Comparison of ENCODE assay signal across 8 mouse cellular contexts in genomic region chr7:101906696-101907095, GRCm38 (mm10). TPM values are rescaled to one million over a fixed set of nuclear protein-coding genes. Genes with fewer than 3 reads are reported as not detected.
DNase-seq lines count a peak whose midpoint lies in the region; ATAC-seq and TF ChIP-seq lines count a peak whose summit lies in the region.

No protein-coding gene starts in this region.

- no peak for TF ChIP-seq CTCF in thymus, adult 2 months (IDR thresholded peaks at IDR 0.05; ENCODE audit: borderline replicate concordance, control insufficient read depth, extremely low read depth, insufficient read depth, low read length, poor library complexity)

- ATAC-seq in limb, embryonic 13.5 days (ENCODE audit: low FRiP score, low read depth) = no peak
- no peak for ATAC-seq in neural tube, embryonic 14.5 days (ENCODE audit: low read depth)

- no peaks in the 10 kb centered on the region for H3K9me3 ChIP-seq in limb, embryonic 13.5 days
- no peaks in the 10 kb centered on the region for H3K9me3 ChIP-seq in neural tube, embryonic 14.5 days (ENCODE audit: control insufficient read depth, low read length)

- DNase-seq in adrenal gland, postnatal 10 days = peak; percentile 34
- DNase-seq in adrenal gland, adult 2 months = no peak
- no peak for DNase-seq in thymus, adult 2 months
- DNase-seq in thymus, postnatal 36 days = no peak
- no peak for DNase-seq in layer of hippocampus, adult 18-20 months (ENCODE audit: low spot score in 2 of 2)
- no peak for DNase-seq in embryo, embryonic 11 days

- H3K9ac ChIP-seq in limb, embryonic 13.5 days = peak overlapping the region; percentile 88
- H3K9ac ChIP-seq in neural tube, embryonic 14.5 days (replicated peaks; ENCODE audit: low read depth, low read length) = peak overlapping the region; percentile 87; the same call in 1 of the 2 replicates

- H3K4me1 ChIP-seq in thymus, adult 2 months (replicated peaks; ENCODE audit: control insufficient read depth, insufficient read depth, low read length) = peaks cover 6% of the 10 kb centered on the region
- peaks cover 16% of the 10 kb centered on the region for H3K4me1 ChIP-seq in limb, embryonic 13.5 days
- peaks cover 10% of the 10 kb centered on the region; the same call in 1 of the 2 replicates for H3K4me1 ChIP-seq in neural tube, embryonic 14.5 days (ENCODE audit: control insufficient read depth, insufficient read depth, low read length)

- WGBS in thymus, adult 2 months = 3% methylated on average over 8 of the region's 8 CpGs
- WGBS in limb, embryonic 13.5 days = 66% methylated on average over 8 of the region's 8 CpGs
- 79% methylated on average over 8 of the region's 8 CpGs for WGBS in neural tube, embryonic 14.5 days

- TF ChIP-seq POLR2A in thymus, adult 2 months (IDR thresholded peaks at IDR 0.05; ENCODE audit: control insufficient read depth, extremely low read depth, insufficient read depth, low read length, poor library complexity) = no peak

- H3K27me3 ChIP-seq in thymus, adult 2 months (ENCODE audit: control insufficient read depth, insufficient read depth, low read length) = no peaks in the 10 kb centered on the region
- no peaks in the 10 kb centered on the region for H3K27me3 ChIP-seq in limb, embryonic 13.5 days
- H3K27me3 ChIP-seq in neural tube, embryonic 14.5 days (ENCODE audit: control insufficient read depth, insufficient read depth, low read length) = no peaks in the 10 kb centered on the region

- H3K36me3 ChIP-seq in thymus, adult 2 months (ENCODE audit: control insufficient read depth, insufficient read depth, low read length) = peaks cover 6% of the 10 kb centered on the region; the same call in 1 of the 2 replicates
- peaks cover 34% of the 10 kb centered on the region for H3K36me3 ChIP-seq in limb, embryonic 13.5 days
- H3K36me3 ChIP-seq in neural tube, embryonic 14.5 days (ENCODE audit: control insufficient read depth, insufficient read depth, low read length) = peaks cover 12% of the 10 kb centered on the region

- H3K4me3 ChIP-seq in thymus, adult 2 months (ENCODE audit: control insufficient read depth, insufficient read depth, low read length) = 0 out of 2 replicates have a peak overlapping the region, but pooled peaks have one; percentile 7
- H3K4me3 ChIP-seq in limb, embryonic 13.5 days = peak overlapping the region; percentile 81
- H3K4me3 ChIP-seq in neural tube, embryonic 14.5 days (ENCODE audit: low read depth, low read length) = peak overlapping the region; percentile 81

- no peak overlapping the region for H3K27ac ChIP-seq in thymus, adult 2 months (ENCODE audit: control insufficient read depth, insufficient read depth, low read length)
- H3K27ac ChIP-seq in limb, embryonic 13.5 days = no peak overlapping the region
- no peak overlapping the region for H3K27ac ChIP-seq in neural tube, embryonic 14.5 days (ENCODE audit: low read depth, low read length)

- H3K4me2 ChIP-seq in limb, embryonic 13.5 days (replicated peaks) = peak overlapping the region; percentile 82
- H3K4me2 ChIP-seq in neural tube, embryonic 14.5 days (ENCODE audit: low read depth, low read length) = peak overlapping the region; percentile 82

RNA-seq across cellular contexts. Expression of gene Tomt, which starts 0.5 kb away (rescaled TPM):
- total RNA-seq in adrenal gland, postnatal 10 days (2021) = under 1 TPM in 1 of 2 experiments, not detected in 1; 0.12 TPM
- not detected for total RNA-seq in adrenal gland, adult 2 months (2021)
- not detected in 2 replicates for polyA plus RNA-seq in adrenal gland, adult 2 months (2012; rRNA removed)
- 0.08 and 0.20 TPM in 2 replicates for polyA plus RNA-seq in thymus, adult 2 months (2012; rRNA removed)
- 0.29 and 0.68 TPM in 2 replicates for polyA plus RNA-seq in limb, embryonic 13.5 days (2015; fragmentation: Nextera tagmentation; extraction: Ambion mirVana)
- 0.25 and 0.31 TPM in 2 replicates for polyA plus RNA-seq in neural tube, embryonic 14.5 days (2014; fragmentation: Nextera tagmentation; extraction: Ambion mirVana)
- total RNA-seq in layer of hippocampus, adult 18-20 months (2021) = not detected

RNA-seq across cellular contexts. Expression of gene Lamtor1, which starts 1.0 kb away (rescaled TPM):
- 100 to 1,000 TPM; 116 to 126 TPM for total RNA-seq in adrenal gland, postnatal 10 days (2021)
- total RNA-seq in adrenal gland, adult 2 months (2021) = 100 to 1,000 TPM; 106 to 131 TPM
- 298 TPM in 2 replicates for polyA plus RNA-seq in adrenal gland, adult 2 months (2012; rRNA removed)
- polyA plus RNA-seq in thymus, adult 2 months (2012; rRNA removed) = 235 and 239 TPM in 2 replicates
- 160 and 162 TPM in 2 replicates for polyA plus RNA-seq in limb, embryonic 13.5 days (2015; fragmentation: Nextera tagmentation; extraction: Ambion mirVana)
- 134 and 147 TPM in 2 replicates for polyA plus RNA-seq in neural tube, embryonic 14.5 days (2014; fragmentation: Nextera tagmentation; extraction: Ambion mirVana)
- 10 to 100 TPM; 90.2 to 96.3 TPM for total RNA-seq in layer of hippocampus, adult 18-20 months (2021)

RNA-seq across cellular contexts. Expression of gene Lrrc51, which starts 27.0 kb away (rescaled TPM):
- total RNA-seq in adrenal gland, postnatal 10 days (2021) = 1 to 10 TPM; 8.4 TPM
- total RNA-seq in adrenal gland, adult 2 months (2021) = 10 to 100 TPM; 11.7 to 17.3 TPM
- polyA plus RNA-seq in adrenal gland, adult 2 months (2012; rRNA removed) = 9.4 and 10.3 TPM in 2 replicates
- polyA plus RNA-seq in thymus, adult 2 months (2012; rRNA removed) = 4.0 and 6.2 TPM in 2 replicates
- polyA plus RNA-seq in limb, embryonic 13.5 days (2015; fragmentation: Nextera tagmentation; extraction: Ambion mirVana) = 8.2 and 13.4 TPM in 2 replicates
- polyA plus RNA-seq in neural tube, embryonic 14.5 days (2014; fragmentation: Nextera tagmentation; extraction: Ambion mirVana) = 7.2 and 8.3 TPM in 2 replicates
- 1 to 10 TPM; 4.9 to 7.9 TPM for total RNA-seq in layer of hippocampus, adult 18-20 months (2021)

RNA-seq across cellular contexts. Expression of gene Numa1, which starts 27.2 kb away (rescaled TPM):
- total RNA-seq in adrenal gland, postnatal 10 days (2021) = 100 to 1,000 TPM; 117 to 151 TPM
- 100 to 1,000 TPM; 167 to 176 TPM for total RNA-seq in adrenal gland, adult 2 months (2021)
- polyA plus RNA-seq in adrenal gland, adult 2 months (2012; rRNA removed) = 89.3 and 96.6 TPM in 2 replicates
- polyA plus RNA-seq in thymus, adult 2 months (2012; rRNA removed) = 166 and 186 TPM in 2 replicates
- polyA plus RNA-seq in limb, embryonic 13.5 days (2015; fragmentation: Nextera tagmentation; extraction: Ambion mirVana) = 85.7 and 96.2 TPM in 2 replicates
- polyA plus RNA-seq in neural tube, embryonic 14.5 days (2014; fragmentation: Nextera tagmentation; extraction: Ambion mirVana) = 52.4 and 54.0 TPM in 2 replicates
- 100 to 1,000 TPM; 108 to 119 TPM for total RNA-seq in layer of hippocampus, adult 18-20 months (2021)

RNA-seq across cellular contexts. Expression of gene Folr1, which starts 36.1 kb away (rescaled TPM):
- 1 to 10 TPM; 1.7 to 2.3 TPM for total RNA-seq in adrenal gland, postnatal 10 days (2021)
- total RNA-seq in adrenal gland, adult 2 months (2021) = 10 to 100 TPM in 1 of 2 experiments, under 1 TPM in 1; 0.86 to 22.0 TPM
- 1.3 and 2.6 TPM in 2 replicates for polyA plus RNA-seq in adrenal gland, adult 2 months (2012; rRNA removed)
- polyA plus RNA-seq in thymus, adult 2 months (2012; rRNA removed) = 0.70 and 0.86 TPM in 2 replicates
- 0.52 and 0.64 TPM in 2 replicates for polyA plus RNA-seq in limb, embryonic 13.5 days (2015; fragmentation: Nextera tagmentation; extraction: Ambion mirVana)
- 1.1 and 1.4 TPM in 2 replicates for polyA plus RNA-seq in neural tube, embryonic 14.5 days (2014; fragmentation: Nextera tagmentation; extraction: Ambion mirVana)
- total RNA-seq in layer of hippocampus, adult 18-20 months (2021) = 1 to 10 TPM in 1 of 2 experiments, under 1 TPM in 1; 0.76 to 3.0 TPM

Comparison
In these comparisons a context has a peak if more than half of its experiments do, and no peak if none do; other contexts are left out.
1. H3K4me3 ChIP-seq: peak in every context shown above with its lines; median percentile 81 in limb, embryonic 13.5 days; 81 in neural tube, embryonic 14.5 days; 7 in thymus, adult 2 months.